Mouse (Mus musculus): ENCODE data around the gene Bpi.

Gene Bpi

GRCm38 (mm10) chr2:158258005-158258418 lies at the start of gene Bpi:
Bpi (plus strand) TSS chr2:158258094.
- DNase-seq: no peak

DNA sequence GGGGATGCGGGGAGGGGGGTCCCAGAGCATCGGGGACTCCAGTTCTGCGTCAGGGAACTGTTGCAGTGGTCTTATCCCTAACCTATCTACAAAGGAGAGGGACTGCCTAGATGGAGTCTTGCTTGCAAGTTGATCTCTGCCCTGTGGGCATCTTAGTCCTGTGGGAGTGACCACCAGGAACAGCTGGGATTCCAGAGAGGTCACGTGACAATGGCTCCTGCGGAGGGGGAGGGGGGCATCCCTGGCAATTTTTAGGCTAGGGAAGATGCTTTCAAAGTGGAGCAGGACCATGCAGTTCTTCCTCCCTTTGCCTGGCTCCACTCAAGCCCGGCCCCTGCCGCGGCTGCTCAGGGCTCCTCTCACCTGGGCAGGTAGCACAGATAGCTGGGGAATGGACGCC lies 48.1 kb upstream of the Bpi start:
- no peak for DNase-seq

- DNase-seq: no peak
These were observed 47.4 kb upstream of the Bpi start for GRCm38 (mm10) chr2:158210503-158210902.

- no peak for DNase-seq
These were observed 46.9 kb upstream of the Bpi start for GRCm38 (mm10) chr2:158210958-158211357.

DNA sequence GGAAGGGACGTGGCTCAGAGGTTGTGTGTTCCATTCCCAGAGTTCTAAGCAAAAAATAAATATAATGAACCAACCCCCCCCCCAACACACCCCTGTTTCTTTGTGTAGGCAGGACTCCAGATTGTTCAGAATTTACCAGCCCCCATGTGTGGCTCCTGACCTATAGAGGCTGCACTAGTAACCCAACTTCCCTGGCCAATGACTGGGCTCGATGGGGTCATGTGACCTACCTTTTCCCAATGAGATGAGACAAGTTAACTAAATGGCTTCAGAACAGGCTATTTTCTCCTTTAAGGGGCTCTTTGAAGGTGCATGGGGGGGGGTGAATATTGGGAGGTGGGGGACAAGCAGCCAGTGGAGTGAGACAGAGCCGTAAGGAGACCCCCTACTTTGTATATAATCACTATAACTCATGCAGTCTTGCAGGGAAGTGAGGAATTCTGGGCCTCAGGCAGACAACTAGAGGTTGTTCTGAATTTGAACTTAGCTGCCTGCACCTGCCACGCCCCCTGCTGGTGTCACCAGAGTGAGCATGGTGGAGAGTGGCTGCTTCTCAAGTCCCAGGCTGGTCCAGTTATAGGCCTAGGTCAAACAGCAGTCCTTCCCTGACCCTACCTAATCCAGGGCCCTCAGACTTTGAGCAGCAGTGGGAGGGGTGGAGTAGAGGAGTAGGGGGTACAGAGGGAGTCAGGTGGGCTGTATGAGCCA lies 46.0 kb upstream of the Bpi start:
- no peak for DNase-seq

DNA sequence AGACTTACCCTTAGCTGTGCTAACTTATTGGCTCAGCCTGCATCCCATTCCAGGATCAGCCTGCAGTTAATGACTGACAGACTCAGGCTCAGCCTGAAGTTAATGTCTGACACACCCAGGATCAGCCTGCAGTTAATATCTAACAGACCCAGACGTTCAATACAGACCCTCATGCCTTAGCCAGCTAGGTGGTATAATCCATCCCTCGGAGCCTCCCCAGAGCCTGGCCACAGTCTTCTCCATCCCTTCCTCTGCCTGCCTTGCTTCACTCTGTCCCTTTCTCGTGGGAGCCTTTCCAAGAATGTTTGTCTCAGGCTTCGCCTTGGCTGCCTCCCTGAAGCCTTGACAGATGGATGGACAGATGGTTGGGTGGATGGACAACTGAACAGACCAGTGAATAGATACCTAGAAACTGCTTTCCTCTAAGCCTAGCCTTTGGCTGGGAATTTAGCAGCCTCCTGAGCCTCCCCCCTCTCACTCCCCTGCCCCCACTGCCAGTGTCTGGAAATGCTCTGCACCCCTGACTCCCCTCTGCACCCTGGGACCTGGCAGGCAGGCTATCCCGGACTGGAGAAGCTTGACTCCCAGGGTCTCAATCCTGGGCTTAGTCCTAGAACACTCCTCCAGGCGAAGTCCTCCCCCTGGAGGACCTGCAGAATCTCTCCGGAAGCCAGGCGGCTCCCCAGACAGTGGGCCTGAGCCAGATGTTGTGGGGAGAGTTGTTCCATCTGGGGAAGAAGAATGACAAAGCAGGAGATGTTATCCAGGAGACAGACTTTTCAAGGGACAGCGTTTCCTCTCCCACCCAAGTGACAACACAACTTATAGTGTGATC lies 42.4 kb upstream of the Bpi start:
- DNase-seq: no peak

DNA sequence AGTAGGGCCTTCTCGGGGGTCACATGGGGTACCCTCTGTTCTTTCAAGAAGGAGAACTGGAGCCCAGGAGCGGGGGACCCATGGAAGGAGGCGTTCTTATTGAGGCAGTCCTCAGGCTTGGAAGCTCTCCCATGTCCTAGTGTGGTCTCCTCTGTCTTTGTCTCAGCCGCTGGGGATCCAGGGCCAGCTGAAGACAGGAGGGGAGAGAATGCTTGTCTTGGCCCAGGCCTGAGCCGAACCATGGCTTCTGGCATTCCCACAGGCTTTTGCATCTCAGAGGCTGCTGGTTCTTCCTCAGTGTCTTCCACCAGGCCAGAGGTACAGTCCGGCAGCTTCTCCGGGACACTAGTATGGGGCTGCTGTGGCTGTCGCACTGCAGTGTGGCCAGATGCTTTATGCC lies 41.4 kb upstream of the Bpi start:
- peak; percentile 8 for DNase-seq

GRCm38 (mm10) chr2:158219562-158219961 lies 38.3 kb upstream of the Bpi start:
- DNase-seq: no peak

DNA sequence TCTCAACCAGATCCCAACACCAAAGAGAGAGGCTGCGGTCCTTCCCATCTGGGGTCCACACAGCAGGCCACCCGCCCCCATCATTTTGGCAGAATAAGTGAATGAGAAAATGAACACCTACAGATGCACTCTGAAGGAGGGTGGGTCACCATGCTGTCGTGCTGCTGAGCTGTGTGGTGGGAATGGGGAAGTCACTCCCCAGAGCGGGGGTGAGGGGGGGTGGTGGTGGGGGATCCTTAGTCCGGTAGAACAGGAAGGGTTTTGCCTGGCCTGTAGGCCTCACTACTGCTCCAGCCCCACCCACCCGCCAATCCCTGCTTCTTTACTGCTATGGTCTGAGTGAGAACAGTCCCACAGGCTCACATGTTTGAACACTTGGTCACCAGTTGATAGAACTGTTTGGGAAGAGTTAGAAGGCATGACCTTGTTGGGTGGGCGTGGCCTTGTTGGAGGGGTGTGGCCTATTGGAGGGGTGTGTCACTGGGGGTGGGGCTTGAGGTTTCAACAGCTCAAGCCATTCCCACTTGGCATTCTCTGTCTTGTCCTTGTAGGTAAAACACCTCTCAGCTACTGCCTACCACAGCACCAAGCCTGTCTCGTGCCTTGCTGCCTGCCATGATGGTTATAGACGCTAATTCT lies 36.3 kb upstream of the Bpi start:
- DNase-seq: no peak

GRCm38 (mm10) chr2:158222664-158223063 lies 35.2 kb upstream of the Bpi start:
- no peak for DNase-seq

DNA sequence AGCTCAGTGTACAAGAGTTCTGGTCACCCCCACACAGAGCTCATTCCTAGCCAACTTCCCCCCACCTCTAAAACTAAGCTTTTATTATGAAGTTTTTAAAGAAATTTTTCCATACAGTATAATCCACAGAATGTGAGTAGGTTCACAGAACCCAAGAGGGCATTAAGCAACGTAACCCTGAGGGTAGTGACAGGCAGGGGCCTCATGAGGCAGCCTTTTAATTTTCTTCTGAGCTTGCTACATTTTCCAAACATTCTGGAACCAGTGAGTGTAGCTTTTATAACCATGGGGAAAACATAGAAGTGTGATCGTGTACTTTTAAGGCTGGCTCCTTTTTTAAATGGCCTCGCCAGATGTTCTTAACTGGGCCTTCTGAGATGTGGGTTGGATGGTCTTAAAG lies 34.4 kb upstream of the Bpi start:
- DNase-seq: no peak

DNA sequence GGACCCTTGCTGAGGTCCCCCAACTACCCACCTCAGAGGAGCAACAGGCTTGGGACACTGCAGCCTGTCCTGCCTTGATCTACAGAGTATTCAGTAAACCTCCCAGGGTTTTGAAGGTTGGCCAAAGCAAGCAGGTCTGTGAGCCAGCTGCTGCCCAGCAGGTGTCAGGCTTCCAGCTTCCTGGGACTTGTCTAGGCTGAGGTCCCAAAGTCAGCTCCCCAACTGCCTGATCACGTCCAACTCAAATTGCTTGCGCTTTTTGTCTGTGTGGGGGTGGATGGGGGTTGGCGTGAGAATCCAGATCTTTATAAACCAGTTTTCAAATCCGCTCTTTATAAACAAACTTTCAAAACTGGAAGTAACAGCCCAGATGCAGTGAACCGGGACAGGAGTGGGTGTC lies 32.6 kb upstream of the Bpi start:
- DNase-seq: no peak

DNA sequence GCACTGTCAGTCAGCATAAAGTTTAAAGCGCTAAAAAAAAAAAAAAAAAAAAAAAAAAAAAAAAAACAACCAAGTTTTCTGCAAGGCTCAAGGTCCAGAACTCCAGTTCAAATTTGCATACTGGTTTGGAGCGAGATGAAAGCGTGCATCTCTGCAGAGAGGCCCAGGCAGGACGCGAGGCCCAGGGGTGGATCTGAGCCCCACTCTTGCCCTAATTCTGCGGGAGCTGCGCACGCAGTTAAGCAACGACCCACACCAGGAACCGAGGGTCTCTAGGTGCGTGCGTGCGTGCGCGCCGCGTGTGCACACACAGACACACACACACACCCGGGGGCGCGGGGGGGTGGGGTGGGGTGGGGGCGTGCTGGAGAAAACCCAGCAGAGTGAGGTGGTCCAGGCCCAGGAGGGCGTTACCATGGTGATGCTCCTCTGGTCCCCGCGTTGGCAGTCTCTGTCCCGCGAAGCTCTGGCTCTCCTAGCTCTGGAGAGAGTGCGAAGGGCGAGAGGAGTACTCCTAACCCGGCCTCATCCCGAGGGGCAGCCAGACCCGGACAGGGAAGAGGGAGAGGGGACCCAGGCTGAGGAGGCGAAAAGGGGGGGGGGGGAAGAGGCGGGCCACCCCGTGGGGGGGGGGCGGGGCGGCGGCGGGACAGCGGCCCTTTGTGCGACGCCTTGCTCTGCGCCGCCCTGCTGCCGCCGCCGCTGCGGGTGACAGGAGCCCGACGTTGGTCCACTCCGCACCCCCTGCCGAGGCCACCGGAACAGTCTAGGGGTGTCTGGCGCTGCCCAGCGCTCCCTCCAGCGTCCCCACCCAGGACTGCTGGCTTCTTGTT lies 29.0 kb upstream of the Bpi start, which contains the start of gene D630003M21Rik:
Gene D630003M21Rik, minus strand, starts transcription at position 553 of the 833 bp plus-strand sequence.
- no peak for DNase-seq

DNA sequence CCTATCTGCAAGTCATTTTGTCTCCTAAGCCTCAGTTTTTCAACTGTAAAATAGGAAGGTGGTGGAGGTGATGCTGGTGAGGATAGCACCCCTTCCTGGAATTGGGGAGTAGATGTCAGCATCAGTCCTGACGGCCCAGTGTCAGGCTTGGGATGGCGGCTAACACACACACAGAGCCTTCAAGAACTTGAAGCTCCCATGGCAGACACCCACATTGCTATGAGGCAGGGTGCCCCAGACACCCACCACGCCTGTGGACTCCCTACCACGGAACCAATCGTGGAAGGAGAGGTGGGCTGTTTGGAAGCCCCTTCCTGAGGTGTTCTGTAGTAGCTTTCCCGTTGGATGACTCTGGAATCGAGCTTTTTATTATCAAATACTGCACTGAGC lies 28.4 kb upstream of the Bpi start:
- DNase-seq: no peak

- no peak for DNase-seq
These were observed 27.3 kb upstream of the Bpi start for GRCm38 (mm10) chr2:158230617-158231016.

GRCm38 (mm10) chr2:158231071-158231470 lies 26.8 kb upstream of the Bpi start:
- DNase-seq: no peak

DNA sequence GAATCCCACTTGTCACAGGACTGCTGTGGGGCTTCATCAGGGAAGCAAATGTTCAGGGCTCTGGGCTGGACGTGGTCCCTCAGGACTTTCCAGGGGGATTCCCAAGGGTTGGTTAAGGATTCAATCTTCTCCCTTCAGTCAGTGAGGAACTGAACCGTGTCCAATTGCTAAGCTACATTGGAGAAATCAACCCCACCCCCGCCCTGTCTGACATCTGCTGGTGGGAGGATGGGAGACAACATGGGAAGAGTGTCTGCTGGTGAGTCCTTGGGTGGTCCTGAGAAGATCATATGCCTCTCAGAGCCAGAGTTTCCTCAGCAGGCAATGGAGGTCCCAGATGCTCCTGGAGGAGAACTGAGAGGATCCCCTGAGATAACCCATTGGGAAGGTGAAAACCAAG lies 25.5 kb upstream of the Bpi start:
- no peak for DNase-seq

DNA sequence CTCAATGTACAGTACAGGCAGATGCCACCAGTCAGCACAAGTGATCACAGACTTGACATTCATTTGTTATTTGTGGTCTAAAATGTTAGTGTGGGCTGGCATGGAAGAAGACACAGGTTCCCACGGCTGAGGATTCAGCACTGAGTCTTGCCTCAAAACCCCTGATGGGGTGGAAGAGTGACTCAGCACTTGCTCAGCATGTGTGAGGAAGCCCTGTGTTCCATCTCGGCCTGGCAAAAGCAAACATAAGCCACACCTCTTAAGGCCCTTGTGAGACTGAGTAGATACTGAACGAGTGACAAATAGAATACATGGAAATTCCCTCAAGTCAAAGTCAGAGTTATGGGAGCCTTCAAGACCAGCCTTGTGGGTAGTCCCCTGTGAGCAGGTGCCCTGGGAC lies 24.8 kb upstream of the Bpi start:
- DNase-seq: no peak

- no peak for DNase-seq
These were observed 21.2 kb upstream of the Bpi start for GRCm38 (mm10) chr2:158236698-158237097.

GRCm38 (mm10) chr2:158238101-158238500 lies 19.8 kb upstream of the Bpi start:
- DNase-seq: no peak

GRCm38 (mm10) chr2:158241126-158241738 lies 16.7 kb upstream of the Bpi start:
- DNase-seq: no peak

GRCm38 (mm10) chr2:158242170-158242896 lies 15.6 kb upstream of the Bpi start:
- DNase-seq: peak; percentile 60

Measured in layer of hippocampus, adult 9-11 months (tissue).